Mouse (Mus musculus): ENCODE measurements at regions not wholly inside any gene's neighbourhood (a gene's known extent, or its start where the extent isn't known, plus 50 kb on each side); places are given as distances from the start of the nearest gene placed in this dataset.

GRCm38 (mm10) chr3:115837617-115838216 lies 49.9 kb upstream of the Dph5 start:
- Histone ChIP-seq H3K27me3 (ENCODE audit: control insufficient read depth, insufficient read depth, low read length) (no peaks in the 10 kb centered on the region), H3K36me3 (ENCODE audit: control insufficient read depth, insufficient read depth, low read length) (no peaks in the 10 kb centered on the region), H3K4me3 (ENCODE audit: control insufficient read depth, insufficient read depth, low read length) (no peak overlapping the region), H3K4me1 (replicated peaks; ENCODE audit: control insufficient read depth, insufficient read depth, low read length) (no peaks in the 10 kb centered on the region), H3K27ac (ENCODE audit: control insufficient read depth, insufficient read depth, low read length) (no peak overlapping the region)
- 97% methylated on average over 1 of the region's 1 CpGs for WGBS
- DNase-seq = no peak
- TF ChIP-seq POLR2A (IDR thresholded peaks at IDR 0.05; ENCODE audit: control insufficient read depth, extremely low read depth, insufficient read depth, low read length, poor library complexity) (no peak), CTCF (IDR thresholded peaks at IDR 0.05; ENCODE audit: borderline replicate concordance, control insufficient read depth, extremely low read depth, insufficient read depth, low read length, poor library complexity) (no peak)

Data from thymus, adult 2 months (tissue).